Mouse (Mus musculus): ENCODE measurements around the gene Eif4b.

GRCm38 (mm10) chr15:102134709-102135108, 61.1 kb downstream of the Eif4b start:
- TF ChIP-seq CTCF (IDR thresholded peaks at IDR 0.05; ENCODE audit: borderline replicate concordance, control insufficient read depth, extremely low read depth, insufficient read depth, low read length, poor library complexity) (no peak), POLR2A (IDR thresholded peaks at IDR 0.05; ENCODE audit: control insufficient read depth, extremely low read depth, insufficient read depth, low read length, poor library complexity) (no peak)

Measured in thymus, adult 2 months (tissue).